Mouse (Mus musculus): Measurements from ENCODE around the gene Taf5l.
A peak's percentile ranks its signal among the peaks of the same experiment; 100 is the strongest.
"Not testable (repeated sequence)": the region's sequence is repeated elsewhere in the genome, so short reads cannot be mapped to it uniquely, and the experiment has no call there.

Taf5l gene

DNA sequence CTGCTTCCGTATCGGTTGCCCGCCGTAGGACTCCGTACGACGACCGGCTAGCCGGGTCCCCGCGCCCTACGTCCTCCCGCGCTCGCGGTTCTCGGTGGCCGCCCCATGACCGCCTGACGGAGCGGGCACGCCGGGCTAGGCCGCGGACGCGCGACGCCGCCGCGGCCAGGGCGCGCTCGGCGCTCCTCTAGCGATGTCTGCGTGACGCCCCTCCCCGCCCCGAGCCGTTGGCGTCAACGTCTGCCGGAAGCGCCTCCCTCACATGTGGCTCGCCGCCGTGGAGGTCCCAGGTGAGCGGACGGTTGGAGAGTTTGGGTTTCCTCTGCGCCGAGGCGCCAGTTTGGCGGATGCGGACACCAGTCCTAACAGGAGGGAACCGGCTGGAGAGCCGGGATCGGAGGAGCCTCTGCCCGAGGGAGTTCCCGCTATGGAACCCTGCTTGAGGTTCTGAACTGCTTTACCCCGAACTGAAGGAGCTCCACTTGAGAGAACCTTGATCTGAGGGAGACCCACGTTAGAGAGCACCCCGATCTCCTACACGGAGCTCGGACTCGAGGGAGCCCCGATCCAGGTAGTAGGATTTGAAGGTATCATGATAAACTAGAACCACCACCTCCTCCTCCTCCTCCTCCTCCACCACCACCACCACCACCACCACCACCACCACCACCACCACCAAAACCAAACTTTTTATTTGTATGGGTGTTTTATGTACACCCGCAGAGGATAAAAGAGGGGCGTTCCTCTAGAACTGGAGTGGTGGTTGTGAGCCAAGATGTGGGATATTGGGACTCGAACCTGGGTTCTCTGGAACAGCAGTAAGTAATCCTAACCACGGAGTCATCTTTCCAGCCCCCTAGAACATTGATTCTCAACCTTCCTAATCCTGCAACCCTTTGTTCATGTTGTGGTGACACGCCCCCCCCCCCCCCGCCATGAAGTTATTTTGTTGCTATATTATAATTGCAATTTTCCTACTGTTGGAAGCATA, at the start of gene Taf5l, which contains the start of gene Urb2:
Taf5l (minus strand) TSS at position 161 of the 991 bp plus-strand sequence.
Urb2 (plus strand) TSS at position 272 of the 991 bp plus-strand sequence.
- peak; percentile 97 for DNase-seq (ENCODE audit: low read depth, low spot score)

DNA sequence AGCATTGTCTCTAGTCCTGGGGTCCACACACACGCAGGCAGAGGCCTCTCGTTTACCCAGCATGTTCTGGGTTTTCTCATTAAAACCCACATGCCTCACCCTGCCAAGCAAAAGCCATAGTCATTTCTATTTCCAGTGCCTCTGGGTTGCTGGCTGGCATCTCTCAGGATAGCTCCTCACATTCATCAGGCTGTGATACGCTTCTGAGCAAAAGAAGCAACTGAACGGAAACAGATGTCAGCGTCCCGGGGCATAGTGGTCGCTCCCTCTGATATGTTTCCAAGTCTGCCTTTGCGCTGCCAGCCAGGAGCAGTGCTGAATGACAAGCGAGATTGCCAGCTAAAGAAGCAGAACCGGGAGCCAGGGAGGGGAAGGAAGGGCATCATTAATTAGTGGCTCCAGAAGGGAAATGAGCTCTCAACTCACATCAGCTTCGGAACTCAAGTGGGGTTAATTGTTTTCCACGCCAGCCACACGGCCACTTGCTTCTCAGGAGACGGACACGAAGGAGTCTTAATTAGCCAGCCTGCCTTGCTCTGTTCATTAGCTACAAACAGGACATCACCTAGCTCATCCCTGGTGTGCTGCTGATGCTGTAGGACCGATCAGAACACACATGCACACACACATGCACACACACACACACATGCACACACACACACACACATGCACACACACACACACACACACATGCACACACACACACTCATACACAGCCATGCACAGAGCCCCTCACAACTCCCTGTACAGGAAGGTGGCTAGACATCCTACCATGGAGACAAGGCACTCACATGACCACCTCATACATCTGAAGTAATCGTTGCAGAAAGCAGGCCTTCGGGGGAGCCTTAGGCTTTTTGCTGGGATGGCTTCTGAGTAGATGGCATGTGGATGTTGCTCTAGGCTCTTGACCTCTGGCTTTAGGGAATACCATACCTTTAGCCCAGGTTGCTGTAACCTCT, 49.4 kb upstream of the Taf5l start:
- DNase-seq (ENCODE audit: low read depth, low spot score) = no peak

DNA sequence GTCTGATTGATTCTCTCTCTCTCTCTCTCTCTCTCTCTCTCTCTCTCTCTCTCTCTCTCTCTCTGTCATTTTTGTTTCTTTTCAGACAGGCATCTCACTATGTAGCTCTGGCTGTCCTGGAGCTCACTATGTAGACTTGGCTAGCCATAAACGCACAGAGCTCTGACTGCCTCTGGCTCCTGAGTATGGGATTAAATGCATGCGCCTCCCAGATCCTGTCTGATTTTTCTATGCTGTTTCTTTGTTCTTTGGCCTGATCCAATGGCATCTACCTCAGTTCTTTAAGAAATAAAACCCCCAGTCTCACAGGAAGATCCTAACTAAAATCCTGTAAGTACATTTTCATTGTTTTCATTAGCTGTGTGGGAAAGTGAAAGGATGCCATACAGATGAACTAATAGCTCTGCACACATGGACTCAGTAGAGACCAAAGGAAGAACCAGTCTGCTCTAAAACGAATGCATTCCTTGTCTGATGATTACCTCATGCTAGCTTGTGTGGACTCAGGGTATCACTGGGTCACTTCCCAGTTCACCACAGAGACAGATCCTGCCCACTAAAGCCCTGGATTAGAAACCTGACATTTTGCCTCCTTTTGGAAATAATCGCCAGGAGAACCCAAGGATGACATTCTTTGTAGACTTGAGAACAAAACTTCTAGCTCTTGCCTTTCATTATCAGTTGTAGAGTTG, 46.0 kb upstream of the Taf5l start:
- no peak for DNase-seq (ENCODE audit: low read depth, low spot score)

DNA sequence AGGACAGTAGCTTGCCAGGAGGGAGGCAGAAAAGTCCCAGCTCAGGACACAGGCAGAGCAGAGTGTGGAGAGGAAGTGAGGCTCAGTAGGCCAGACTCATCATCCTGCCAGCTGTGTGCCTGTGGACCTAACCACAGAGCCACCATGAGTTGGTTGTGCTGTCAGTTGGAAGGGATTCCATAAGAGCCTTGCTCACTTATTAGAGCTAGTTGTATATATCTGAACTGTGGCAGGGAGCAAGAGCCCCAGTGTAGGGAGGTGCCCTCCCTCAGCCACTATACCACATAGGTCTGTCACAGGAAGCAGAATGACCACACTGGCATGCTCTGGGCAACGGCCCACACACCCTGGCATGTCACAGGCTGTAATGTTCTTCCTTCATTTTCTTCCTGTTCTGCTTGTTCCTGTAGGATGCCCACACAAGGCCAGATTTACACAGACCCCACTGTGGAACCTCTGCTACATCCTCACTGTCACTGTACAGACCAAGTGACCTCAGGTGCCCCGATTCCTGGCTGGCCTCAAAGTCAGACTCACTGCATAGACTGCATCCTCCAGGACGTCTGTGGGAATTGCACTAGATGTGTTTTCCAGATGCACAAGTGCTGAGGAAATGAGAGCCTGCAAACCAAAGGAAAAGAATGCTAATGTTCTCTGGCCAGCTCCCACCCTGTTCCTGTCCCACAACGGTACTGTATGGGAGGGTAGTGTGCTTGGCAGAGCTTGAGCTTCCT, 45.3 kb upstream of the Taf5l start:
- DNase-seq (ENCODE audit: low read depth, low spot score) = no peak

DNA sequence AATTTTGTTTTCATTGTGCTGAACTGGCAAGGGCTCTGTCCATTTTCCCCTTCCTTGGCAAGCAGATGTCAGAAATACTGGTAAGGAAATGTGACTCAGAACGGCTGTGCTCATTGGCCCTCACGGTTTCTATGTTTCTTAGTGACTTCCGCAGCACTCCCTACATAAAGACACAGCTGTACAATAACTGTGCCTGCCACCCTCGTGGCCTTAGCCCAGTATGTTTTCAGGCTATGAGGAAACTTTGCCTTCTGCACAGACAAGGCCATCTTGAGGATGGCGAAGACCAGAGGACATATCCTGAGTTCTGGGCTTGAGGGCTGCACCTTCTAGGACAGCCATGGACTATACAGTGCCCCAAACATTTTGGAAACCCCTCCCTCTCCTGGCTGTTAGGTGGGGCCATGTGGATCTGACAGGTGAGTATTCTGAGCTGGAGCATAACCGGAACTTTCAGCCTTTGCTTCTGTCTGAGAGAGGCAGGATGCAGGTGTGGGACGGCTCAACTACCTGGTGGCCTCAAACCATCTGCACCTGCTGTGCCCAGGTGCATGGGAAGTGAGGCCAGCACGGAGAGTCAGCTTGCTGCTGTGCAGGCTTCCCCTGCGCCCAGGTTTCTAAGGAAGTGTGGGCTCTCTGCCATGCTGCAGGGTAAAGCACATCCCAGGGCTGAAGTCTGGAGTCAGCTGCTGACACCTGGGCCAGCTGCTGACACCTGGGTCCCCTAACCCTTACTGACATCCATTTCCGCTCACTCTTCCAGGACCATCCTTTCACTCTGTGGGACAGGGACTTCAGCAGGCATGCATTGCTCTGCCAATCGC, 35.8 kb upstream of the Taf5l start:
- no peak for DNase-seq (ENCODE audit: low read depth, low spot score)

DNA sequence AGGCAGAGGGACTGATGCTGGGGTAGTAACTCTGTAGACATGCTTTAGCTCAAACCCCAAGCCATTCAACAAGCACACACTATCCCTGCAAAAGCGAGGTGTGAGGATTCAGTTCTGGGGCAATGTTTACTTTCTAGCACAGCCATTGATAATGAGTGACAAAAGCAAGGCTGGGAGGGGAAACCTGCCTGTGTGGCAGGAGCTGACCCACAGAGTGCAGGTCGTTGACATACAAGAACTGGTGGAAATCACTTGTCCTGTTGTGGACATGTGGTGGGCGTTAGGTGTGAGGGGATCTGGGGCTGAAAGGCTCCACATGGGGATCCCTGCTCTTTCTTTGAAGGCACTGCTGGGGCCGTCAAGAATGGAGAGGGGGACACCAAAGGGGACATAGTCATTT, 31.4 kb upstream of the Taf5l start:
- DNase-seq (ENCODE audit: low read depth, low spot score) = no peak

DNA sequence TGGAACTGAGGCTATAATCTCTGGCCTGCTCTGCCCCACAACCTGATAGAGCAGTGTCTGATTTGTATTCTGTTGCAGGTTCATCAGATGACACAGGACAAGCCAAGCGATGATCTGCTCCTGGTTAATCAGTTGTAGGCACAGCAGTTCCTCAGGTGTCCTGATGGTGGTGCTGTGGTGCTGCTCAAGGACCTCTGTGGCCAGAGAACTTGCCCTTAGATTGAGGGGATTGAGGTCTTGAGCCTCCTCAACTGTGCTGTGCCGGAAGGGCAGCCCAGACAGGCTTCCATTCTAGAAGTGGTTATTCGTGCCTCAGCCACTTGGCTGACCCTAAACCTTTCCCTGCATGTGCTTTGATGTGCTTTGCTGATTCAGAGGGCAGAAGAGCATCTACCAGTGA, 30.9 kb upstream of the Taf5l start:
- DNase-seq (ENCODE audit: low read depth, low spot score) = peak; percentile 83

DNA sequence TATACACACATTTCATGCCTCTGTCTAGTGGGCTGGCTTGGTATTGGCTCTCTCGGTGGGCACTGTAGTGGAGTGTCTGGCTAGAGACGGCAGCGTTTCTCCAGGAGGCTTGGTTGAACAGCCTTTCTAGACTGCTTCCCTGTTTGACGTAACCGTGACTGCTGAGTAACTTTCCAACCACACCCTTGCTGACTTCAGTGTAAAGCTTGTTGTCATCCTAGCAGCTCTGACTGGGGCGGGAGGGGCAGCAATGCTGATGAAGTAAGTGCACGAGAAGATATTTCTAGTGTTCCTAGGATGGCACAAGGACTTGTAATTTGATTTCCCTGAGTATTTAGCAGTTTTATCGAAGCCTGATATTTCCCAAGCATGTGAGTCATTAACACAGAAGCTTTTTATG, 24.7 kb upstream of the Taf5l start:
- peak; percentile 29 for DNase-seq (ENCODE audit: low read depth, low spot score)

DNA sequence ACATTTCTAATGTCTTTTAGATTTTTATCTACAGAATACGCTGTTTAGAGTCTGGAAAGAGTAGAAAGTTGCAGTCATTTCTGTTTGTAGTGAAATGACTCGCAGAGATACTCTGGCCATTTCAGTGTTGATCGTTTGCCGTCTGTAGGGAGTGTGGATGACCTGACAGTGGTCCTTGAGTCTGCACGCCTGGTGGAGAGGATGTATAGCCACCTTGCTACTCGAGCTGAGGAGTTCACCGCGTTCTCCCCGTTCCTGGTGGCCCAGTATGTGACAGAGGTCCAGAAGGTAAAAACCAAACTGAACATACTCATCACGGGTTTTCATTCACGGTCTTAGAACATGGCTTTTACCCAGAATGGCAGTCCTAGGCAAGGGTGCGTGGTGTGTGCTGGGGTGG, 23.7 kb upstream of the Taf5l start:
- no peak for DNase-seq (ENCODE audit: low read depth, low spot score)

DNA sequence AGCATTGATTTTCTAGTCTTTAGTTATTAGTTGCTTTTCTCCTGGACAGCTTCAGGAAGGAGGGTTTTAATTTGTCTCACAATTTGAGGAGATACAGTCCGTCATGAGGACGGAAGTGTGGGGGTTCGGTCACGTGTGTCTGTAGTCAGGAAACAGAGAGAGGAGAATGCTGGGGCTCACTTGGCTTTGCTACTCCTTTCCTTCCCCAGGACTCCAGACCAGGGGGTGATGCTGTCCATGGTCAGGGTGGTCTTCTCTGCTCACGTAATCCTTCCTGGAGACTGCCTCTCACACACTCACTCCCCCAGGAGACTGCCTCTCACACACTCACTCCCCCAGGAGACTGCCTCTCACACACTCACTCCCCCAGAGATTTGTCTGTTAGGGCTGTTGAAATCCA, 23.2 kb upstream of the Taf5l start:
- DNase-seq (ENCODE audit: low read depth, low spot score) = no peak

DNA sequence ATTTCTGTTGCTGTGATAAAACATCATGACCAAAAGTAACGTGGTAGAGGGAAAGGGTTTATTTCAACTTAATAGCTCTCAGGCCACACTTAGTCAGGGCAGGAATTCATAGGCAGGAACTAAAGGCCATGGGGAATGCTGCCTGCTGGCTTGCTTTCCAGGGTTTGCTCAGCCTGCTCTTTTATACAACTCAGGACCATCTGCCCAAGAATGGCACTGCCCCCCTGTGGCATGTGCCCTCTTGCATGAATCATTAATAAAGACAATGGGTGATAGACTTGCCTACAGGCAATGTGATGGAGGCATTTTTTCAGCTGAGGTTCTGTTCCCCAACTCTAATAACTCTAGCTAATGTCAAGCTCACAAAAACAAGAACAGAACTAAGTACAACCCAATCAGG, 21.0 kb upstream of the Taf5l start:
- DNase-seq (ENCODE audit: low read depth, low spot score) = no peak

DNA sequence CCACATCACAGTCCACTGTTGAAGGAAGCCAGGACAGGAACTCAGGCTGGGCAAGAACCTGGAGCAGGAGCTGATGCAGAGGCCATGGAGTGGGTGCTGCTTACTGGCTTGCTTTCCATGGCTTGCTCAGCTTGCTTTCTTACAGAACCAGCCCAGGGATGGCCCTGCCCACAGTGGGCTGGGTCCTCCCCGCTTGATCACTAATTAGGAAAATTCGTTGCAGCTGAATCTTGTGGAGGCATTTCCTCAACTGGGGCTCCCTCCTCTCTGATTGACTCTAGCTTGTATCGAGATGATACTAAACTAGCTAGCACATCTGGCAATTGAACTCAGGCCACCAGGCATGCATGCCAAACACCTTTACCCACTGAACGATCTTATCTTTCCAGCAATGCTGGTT, 18.2 kb upstream of the Taf5l start:
- DNase-seq (ENCODE audit: low read depth, low spot score) = no peak

DNA sequence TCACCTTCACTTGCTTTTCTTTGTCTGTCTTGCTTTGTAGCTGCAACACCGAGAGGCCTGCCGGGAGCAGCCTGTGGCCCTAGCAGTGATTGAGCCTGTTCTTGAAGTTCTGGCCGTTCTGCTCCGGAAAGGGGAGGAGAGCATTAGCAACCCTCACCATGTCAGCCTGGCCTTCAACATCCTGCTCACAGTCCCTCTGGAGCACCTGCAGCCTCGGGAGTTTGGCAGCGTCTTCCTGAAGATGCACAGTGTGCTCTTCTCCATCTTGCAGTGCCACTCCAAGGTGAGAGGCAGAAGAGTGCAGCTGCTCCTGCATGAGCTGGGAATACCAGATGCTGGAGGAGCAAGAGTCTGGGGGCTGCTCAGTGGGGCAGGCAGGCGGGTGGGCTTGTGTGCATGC, 16.9 kb upstream of the Taf5l start:
- DNase-seq (ENCODE audit: low read depth, low spot score) = no peak

DNA sequence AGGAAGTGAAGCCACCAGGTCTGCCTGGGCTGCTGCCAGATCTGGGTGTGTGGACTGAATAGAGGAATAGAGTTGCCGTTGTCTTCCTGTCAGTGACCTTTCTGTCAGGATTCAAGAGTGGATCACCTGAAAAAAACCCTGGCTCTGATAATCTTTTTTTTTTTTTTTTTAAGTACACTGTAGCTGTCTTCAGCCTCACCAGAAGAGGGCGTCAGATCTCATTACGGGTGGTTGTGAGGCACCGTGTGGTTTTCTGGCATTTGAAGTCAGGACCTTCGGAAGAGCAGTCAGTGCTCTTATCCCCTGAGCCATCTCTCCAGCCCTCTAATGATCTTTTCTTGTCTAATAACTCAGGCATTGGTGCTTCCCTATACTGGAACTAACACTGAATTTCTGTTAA, 12.2 kb upstream of the Taf5l start:
- DNase-seq (ENCODE audit: low read depth, low spot score) = peak; percentile 48

DNA sequence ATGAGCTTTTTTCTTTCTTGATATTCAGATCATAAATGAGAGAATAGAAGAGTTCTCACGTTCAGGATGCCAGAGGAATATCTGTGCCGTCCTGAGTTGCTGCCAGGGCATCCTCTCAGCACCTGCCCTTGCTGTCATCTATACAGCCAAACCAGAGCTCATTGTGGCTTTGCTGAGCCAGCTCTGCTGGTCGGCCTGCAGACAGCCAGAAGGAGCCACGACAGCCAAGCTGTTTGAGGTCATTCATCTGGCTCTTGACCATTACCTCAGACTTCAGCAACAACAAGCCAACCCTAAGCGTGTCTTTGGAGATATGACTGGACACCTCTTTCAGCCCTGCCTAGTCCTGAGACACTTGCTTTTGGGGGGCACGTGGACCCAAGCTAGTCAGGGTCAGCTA, 6.6 kb upstream of the Taf5l start:
- DNase-seq (ENCODE audit: low read depth, low spot score) = no peak

DNA sequence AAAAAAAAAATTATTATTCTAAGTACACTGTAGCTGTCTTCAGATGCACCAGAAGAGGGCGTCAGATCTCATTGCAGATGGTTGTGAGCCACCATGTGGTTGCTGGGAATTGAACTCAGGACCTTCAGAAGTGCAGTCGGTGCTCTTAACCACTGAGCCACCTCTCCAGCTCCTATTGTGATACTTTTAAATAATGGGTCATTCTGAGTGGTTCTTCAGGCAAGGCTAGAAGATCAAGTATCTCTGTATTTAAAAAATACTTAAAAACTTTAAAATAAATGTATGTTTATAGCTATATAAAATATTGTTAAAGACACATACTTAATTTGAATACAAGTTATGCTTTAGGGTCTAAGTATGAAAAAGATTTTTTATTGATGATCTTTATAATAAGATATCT, 5.1 kb upstream of the Taf5l start:
- not testable (repeated sequence) for DNase-seq (ENCODE audit: low read depth, low spot score)

DNA sequence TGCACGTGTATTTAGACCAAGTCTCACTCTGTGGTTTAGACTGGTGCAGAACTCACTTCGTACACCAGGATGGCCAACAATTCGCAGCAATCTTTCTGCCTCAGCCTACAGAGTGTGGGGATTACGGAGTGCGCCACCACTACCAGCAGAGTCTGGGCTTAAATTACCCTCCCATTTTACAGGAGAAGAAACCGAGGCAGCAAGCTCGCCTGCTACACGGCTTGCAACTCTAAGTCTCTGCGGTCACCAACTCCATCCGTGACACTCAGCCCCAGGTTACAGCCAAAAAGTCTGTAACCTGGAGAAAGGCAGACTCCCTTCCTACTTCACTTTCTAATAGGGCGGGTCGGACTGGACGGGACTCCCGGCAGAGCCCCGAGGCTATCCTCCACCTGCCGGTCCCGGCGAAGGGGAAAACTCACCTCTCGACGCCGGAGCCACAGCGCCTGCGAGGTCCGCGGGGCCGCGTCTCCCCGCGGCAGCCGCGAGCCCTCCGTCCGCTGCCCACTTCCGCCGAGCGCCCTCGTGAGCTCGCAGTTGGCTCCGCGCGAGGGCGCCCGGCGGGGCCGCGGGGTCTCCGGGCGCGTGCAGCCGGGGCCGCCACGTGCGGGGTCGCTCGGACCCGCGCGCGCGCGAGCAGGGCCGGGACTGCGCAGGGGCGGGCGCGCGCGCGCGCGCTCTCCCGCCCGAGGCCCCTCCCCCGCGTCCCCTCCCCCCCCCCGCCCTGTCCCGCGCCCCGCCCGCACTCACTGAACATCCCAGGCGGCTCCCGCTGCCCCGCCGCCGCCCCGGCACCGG, 559 bp downstream of the Taf5l start:
- DNase-seq (ENCODE audit: low read depth, low spot score) = peak; percentile 81

DNA sequence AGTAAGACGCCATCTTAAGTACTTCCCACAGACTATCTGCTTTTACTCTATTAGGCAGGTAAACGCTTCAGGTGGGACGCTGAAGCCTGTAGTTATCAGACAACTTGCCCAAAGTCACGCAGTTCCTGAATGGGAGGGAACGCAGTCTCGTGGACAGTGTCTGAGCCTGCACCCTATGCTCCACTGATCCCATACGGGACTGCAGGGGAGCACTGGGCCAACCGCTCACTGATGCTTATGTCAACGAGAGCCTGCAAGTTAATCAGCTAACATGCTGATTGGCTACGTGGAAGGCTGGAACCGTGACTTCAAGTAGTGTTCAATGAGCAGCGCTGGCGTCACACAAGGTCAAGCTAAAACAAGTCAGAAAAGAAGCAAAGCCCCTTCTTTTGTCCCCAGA, 1.4 kb downstream of the Taf5l start:
- DNase-seq (ENCODE audit: low read depth, low spot score) = peak; percentile 68

DNA sequence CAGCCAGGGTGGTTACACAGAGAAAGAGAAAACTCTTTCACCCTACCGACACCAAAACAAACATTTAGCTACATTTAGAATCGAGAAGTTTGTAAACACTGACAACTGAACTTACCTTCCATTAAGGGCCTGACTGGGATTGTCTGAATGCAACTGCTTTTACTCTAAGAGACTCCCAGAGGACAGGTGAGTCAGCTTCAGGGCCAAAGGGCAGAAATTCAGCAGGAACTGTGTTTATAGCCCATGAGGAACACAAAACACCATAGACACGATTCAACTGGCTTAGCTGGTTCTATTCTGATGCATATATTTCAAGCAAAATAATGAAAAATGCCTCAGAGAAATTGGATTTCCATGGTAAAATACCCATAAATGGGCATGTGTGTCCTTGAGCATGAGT, 6.4 kb downstream of the Taf5l start:
- no peak for DNase-seq (ENCODE audit: low read depth, low spot score)

Data from ZHBTc4 (cell line).